Mouse (Mus musculus) fat pad, adult 2 months (tissue): Measurements from ENCODE around the gene Mucl2.
"Not testable (repeated sequence)": the region's sequence is repeated elsewhere in the genome, so short reads cannot be mapped to it uniquely, and the experiment has no call there.

Experiments
- DNase-seq: peaks from one replicate; pipeline ENCODE4 v3.0.0-alpha.2; 2011; ENCODE audit warnings: low read depth, low spot score; ENCODE audit errors: extremely low read depth

Mucl2 gene

GRCm38 (mm10) chr15:103899212-103899611, at the start of gene Mucl2:
Gene Mucl2, minus strand, starts transcription at chr15:103899312.
- no peak for DNase-seq

DNA sequence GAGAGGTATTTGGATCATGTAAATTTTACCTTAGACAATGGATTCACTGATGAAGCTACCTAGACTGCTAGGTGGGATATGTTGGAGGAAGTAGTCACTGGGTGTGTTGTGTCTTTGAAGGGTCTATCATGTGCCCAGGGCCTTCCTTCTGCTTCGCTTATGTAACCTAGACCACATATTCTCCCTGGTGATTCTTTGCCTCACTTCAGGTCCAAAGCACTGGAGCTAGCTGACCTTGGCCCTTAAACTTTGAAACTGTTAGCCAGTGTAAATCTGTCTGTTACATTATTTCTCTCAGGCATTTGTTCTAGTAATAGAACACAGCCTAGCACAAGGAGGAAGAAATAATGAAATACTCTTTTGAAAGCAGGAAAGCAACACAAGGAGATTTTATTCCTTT, 13.9 kb upstream of the Mucl2 start:
- DNase-seq: not testable (repeated sequence)
